Mouse (Mus musculus) hindbrain, embryonic 11.5 days (tissue): ENCODE data around the gene Ptch1. TPM values are rescaled to one million over a fixed set of nuclear protein-coding genes. Genes with fewer than 3 reads are reported as not detected.
A peak's percentile ranks its signal among the peaks of the same experiment; 100 is the strongest.

Source experiments
- ATAC-seq: fragments of 200-750 bp; cut with Nextera tagmentation; 2 replicates; pipeline ENCODE4 v1.8.0; 2017; ENCODE audit warnings: mild to moderate bottlenecking, moderate TSS enrichment, moderate library complexity; ENCODE audit not compliant: low FRiP score
- DNase-seq: peaks from one replicate; pipeline ENCODE4 v3.0.0-alpha.2; 2015; ENCODE audit warnings: low spot score
- H3K27ac ChIP-seq: fragments of 300-500 bp; sonication (generic); 2 replicates; pipeline ENCODE4 v1.5.1; 2014; ENCODE audit warnings: mild to moderate bottlenecking, low read depth, low read length
- H3K27me3 ChIP-seq: fragments of 300-500 bp; sonication (generic); 2 replicates; pipeline ENCODE4 v1.6.1; 2014; ENCODE audit warnings: mild to moderate bottlenecking, low read length, moderate library complexity, mixed read lengths; ENCODE audit not compliant: control insufficient read depth, insufficient read depth
- H3K36me3 ChIP-seq: fragments of 300-500 bp; sonication (generic); 2 replicates; pipeline ENCODE4 v1.6.1; 2014; ENCODE audit warnings: mild to moderate bottlenecking, low read length, moderate library complexity, mixed read lengths; ENCODE audit not compliant: control insufficient read depth, insufficient read depth
- H3K4me1 ChIP-seq: fragments of 300-500 bp; sonication (generic); replicated peaks from 2 replicates; pipeline ENCODE4 v1.6.1; 2014; ENCODE audit warnings: low read length, mixed read lengths; ENCODE audit not compliant: control insufficient read depth, insufficient read depth
- H3K4me2 ChIP-seq: fragments of 300-500 bp; sonication (generic); replicated peaks from 2 replicates; pipeline ENCODE4 v1.6.1; 2014; ENCODE audit warnings: mild to moderate bottlenecking, low read depth, low read length
- H3K4me3 ChIP-seq: fragments of 300-500 bp; sonication (generic); 2 replicates; pipeline ENCODE4 v1.5.1; 2014; ENCODE audit warnings: low read depth, low read length
- H3K9ac ChIP-seq: fragments of 300-500 bp; sonication (generic); 2 replicates; pipeline ENCODE4 v1.6.1; 2014; ENCODE audit warnings: low read depth, low read length
- H3K9me3 ChIP-seq: fragments of 300-500 bp; sonication (generic); 2 replicates; pipeline ENCODE4 v1.6.1; 2016; ENCODE audit warnings: low read length; ENCODE audit not compliant: control insufficient read depth
- WGBS: fragments of 180-500 bp; shearing (Covaris S2); extraction: QIAGEN DNeasy Blood & Tissue Kit; methylation state at CpG from one replicate; pipeline ENCODE4 v1.1.7; 2014; 5-methylcytosine and 5-hydroxymethylcytosine counted together
- polyA plus RNA-seq: library from polyadenylated mRNA; unstranded; fragments of >200 nt; fragmentation: Nextera tagmentation; extraction: Ambion mirVana; gene quantifications from 2 replicates; pipeline ENCODE4 v1.2.1, GENCODE M21; 2014

The Ptch1 gene
- polyA plus RNA-seq, 1 experiment from 2014 or later = 28.4 TPM

DNA sequence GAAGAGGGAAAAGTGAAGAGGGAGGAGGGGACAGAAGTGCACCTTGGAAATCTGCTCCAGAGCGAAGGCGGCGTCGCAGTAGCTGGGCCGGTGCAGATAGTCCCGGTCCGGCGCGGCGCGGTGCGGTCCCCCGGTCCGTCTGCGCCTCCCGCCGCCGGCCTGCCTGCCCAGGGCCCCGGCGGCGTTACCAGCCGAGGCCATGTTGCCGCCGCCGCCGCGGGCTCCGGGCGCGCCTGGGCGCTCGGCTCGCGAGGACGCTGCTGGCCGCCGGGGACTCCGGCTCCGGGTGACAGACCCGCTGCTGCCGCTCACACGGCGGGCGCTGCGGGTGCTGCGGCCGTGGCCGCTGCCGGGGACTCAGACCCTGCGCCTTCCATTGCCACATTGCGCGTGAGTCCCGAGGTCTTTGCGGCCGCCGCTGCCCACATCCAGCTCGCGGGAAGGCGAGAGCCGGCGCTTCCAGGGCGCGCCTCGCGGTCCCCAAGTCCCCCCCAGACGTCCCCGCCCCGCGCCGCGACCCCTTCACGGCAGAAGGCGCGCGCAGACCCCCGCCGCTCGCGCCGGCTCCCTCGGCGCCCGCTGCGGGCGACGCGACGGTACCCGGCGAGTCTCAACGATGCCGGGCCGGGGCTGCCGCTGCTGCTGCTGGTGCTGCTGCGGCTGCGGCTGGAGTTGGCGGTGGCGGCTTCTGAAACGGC lies 7.9 kb downstream of the Ptch1 start:
- peaks cover 18% of the 10 kb centered on the region for H3K27me3 ChIP-seq
- H3K9me3 ChIP-seq = no peaks in the 10 kb centered on the region
- peaks cover 5% of the 10 kb centered on the region for H3K4me1 ChIP-seq
- peak overlapping the region; percentile 99 for H3K27ac ChIP-seq
- H3K36me3 ChIP-seq = no peaks in the 10 kb centered on the region
- H3K9ac ChIP-seq = peak overlapping the region; percentile 98
- under 1% methylated on average over 75 of the region's 99 CpGs for WGBS
- DNase-seq = peak; percentile 67
- peak overlapping the region; percentile 97 for H3K4me3 ChIP-seq
- peak overlapping the region; percentile 97 for H3K4me2 ChIP-seq
- ATAC-seq = no peak

DNA sequence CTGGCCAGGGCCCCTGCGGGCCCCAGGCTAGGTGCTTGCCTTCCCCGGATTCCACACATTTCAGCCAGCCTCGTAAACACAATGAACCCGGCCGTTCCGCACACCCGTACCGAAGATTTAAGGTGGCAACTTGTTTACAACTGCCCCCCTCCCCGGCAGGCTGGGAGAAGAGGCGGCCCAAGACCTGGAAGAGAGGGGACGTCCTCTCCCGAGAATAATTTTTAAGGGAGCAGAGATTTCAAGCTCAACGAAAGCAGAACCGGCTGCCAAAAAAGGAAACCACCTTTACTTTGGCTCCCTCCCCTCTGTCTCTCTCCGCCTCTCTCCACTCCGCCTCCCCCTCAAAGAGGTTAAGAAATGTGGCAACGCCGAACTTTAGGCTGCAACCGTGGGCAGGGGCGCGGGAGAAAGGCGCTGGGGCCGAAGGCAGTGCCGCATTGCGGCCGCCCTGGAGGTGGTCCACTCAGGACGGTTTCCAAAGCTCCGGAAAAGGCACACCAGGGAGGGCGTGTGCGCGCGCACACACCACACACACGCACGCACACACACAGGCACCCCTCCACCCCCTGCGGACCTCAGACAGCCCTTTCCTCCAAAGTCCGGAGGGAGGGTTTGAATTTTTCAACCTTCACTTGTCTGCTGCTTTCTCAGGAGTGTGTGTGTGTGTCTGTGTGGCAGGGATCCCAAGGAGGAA lies 8.6 kb downstream of the Ptch1 start:
- under 1% methylated on average over 36 of the region's 36 CpGs for WGBS
- no peaks in the 10 kb centered on the region for H3K36me3 ChIP-seq
- H3K9me3 ChIP-seq = no peaks in the 10 kb centered on the region
- DNase-seq (peak; percentile 82), ATAC-seq (no peak)
- H3K4me1 ChIP-seq = peaks cover 5% of the 10 kb centered on the region
- H3K27me3 ChIP-seq = peaks cover 12% of the 10 kb centered on the region
- peak overlapping the region; percentile 99 for H3K27ac ChIP-seq
- H3K4me3 ChIP-seq = peak overlapping the region; percentile 97
- peak overlapping the region; percentile 98 for H3K9ac ChIP-seq
- peak overlapping the region; percentile 97 for H3K4me2 ChIP-seq

DNA sequence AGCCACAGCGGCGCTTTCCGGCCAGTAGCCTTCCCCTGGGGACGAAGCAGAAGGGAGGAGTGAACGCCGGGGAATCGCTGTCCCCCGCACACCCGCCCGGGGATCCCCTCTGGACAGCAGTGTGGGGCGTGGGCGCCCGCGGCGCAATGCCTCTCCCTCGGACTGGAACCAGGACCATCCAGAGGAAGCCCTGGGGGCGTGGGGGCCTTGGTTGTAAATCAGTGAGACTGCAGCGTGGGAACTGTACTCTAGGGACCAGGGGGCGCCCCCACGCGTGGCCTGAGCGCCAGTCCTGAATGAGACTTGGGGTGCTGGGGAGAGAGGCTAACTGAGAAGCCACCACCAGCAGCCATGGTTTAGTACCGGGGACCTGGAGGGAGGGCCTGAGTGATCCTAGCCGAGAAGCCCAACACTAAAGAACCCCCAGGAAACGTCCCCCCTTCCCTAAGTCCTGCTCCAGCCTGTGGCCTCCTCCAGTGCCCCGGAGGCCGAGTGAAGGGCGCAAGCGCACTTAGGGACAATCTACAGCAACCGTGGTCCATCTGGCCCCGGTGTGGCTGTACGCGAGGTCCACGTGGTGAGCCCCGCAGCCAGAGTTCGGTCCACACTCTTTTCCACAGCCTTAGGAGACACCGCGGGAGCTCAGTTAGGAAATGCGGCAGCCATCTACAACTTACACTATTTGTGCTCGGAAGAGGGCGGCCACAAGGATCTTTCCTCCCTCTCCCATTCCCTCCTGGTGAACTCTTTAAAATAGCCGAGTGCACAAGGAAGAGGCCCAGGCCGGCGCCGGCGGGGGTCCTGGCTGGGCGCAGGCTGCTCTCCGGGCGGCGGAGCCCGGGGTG lies 9.4 kb downstream of the Ptch1 start:
- WGBS = under 1% methylated on average over 49 of the region's 51 CpGs
- ATAC-seq (no peak), DNase-seq (peak; percentile 67)
- H3K27ac ChIP-seq = peak overlapping the region; percentile 99
- H3K4me1 ChIP-seq = peaks cover 9% of the 10 kb centered on the region
- H3K4me3 ChIP-seq = peak overlapping the region; percentile 97
- H3K4me2 ChIP-seq = peak overlapping the region; percentile 97
- H3K9ac ChIP-seq = peak overlapping the region; percentile 98
- peaks cover 5% of the 10 kb centered on the region; the same call in 1 of the 2 replicates for H3K27me3 ChIP-seq
- H3K36me3 ChIP-seq = no peaks in the 10 kb centered on the region
- no peaks in the 10 kb centered on the region for H3K9me3 ChIP-seq

DNA sequence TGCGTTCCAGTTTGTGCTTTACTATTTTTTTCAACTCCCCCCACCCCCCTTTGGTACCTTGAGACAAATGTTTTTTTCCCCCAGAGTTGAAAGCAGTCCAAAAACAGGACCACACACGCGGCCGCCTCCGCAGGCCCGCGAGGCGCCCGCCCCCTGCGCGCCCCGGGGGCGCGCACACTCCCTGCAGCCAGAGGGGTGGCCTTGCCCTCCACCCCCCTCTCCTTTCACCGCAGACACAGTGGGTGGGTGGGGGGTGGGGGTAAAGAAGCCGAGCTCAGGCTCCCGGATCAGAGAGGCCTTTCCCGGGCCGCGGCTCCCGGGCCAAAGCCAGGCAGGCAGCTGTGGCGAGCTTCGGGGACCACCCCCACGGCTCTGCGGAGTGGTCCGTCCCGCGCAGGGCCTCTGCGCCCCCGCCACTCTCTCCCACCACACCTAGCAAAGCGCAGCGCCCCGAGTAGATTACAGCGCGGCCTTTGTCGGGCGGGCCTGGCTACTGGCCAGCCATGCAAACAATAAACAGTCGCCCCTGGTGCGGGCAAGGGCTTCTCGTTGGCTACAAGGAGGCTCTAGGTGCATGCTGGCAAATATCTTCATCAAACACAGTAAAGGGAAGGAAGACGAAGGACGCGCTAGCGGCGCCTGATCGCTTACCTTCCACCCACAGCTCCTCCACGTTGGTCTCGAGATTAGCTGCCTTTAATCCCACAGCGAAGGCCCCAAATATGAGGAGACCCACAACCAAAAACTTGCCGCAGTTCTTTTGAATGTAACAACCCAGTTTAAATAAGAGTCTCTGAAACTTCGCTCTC lies 10.2 kb downstream of the Ptch1 start:
- no peaks in the 10 kb centered on the region for H3K27me3 ChIP-seq
- ATAC-seq (peak; percentile 62), DNase-seq (peak; percentile 88)
- peaks cover 10% of the 10 kb centered on the region for H3K4me1 ChIP-seq
- no peaks in the 10 kb centered on the region for H3K36me3 ChIP-seq
- peak overlapping the region; percentile 97 for H3K4me3 ChIP-seq
- no peaks in the 10 kb centered on the region for H3K9me3 ChIP-seq
- WGBS = under 1% methylated on average over 51 of the region's 51 CpGs
- peak overlapping the region; percentile 98 for H3K9ac ChIP-seq
- peak overlapping the region; percentile 97 for H3K4me2 ChIP-seq
- peak overlapping the region; percentile 99 for H3K27ac ChIP-seq

DNA sequence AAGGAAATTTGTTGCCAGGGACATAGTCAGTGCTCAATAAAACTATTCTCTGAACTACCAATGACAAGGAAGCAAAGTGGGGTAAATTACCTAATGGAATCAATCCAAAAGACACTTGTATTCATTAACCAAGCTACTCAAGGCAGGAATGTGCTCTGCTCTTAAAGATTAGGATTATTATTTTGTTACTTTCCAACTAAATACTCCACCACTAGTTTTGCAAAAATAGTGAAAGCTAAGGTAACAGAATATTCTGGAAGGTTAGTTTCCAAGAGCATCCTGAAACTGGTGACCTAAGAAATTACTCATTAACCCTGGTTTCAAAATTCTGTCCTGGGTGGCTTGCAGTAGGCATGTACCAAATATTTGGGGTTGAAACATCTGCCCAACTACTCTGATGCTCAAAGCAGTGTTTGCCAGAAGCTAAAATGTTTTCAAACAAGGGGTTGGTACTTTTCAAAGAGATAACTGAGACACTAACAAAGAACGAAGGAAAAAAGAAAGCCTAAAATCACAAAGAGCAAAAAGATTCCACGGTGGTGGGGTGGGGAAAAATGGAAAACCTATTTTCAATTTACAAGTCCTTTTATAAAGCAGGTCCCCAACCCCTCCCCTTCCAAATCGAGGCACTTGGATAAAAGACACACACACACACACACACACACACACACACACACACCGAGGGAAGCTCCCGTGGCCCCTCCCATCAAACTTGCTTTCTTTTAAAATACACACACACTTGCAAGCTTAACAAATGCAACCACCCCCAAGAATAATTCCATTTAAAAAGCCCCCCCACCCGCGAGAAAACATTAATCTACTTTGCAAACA lies 11.0 kb downstream of the Ptch1 start:
- ATAC-seq (no peak), DNase-seq (no peak)
- Histone ChIP-seq H3K27me3 (no peaks in the 10 kb centered on the region), H3K27ac (peak overlapping the region; percentile 99; the same call in 1 of the 2 replicates), H3K9ac (peak overlapping the region; percentile 42), H3K4me1 (peaks cover 16% of the 10 kb centered on the region), H3K4me3 (peak overlapping the region; percentile 97), H3K4me2 (peak overlapping the region; percentile 97), H3K9me3 (no peaks in the 10 kb centered on the region), H3K36me3 (no peaks in the 10 kb centered on the region)
- 1% methylated on average over 7 of the region's 7 CpGs for WGBS

DNA sequence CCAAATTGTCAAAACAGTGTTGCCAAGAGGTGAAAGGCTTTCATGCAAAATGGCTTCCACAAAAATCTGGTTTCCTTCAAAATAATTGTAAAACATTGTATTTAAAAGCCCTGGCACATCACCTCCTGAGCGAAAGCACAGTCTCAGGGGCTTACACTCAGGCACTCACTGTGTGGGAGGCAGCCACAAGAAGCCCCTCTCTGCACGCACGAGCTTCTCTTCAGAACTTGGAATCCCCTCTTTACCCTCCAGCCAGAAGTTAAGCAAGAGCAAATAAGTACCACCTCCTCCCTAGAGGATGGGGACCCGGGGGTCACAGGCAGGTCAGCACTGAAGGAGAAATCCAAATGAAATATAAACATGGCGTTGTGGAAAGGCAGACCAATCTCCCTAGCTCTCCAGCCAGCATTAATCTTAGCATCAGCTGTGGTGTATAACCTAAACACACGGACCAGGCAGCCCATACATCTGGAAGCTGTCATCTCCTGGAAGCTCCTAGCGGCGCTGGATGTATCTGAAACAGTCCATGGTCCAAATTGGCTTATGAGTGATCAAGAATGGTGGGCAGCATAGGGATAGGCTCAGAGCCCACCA lies 15.0 kb downstream of the Ptch1 start:
- Histone ChIP-seq H3K9me3 (no peaks in the 10 kb centered on the region), H3K4me3 (peak overlapping the region; percentile 12), H3K36me3 (no peaks in the 10 kb centered on the region), H3K27me3 (no peaks in the 10 kb centered on the region), H3K27ac (peak overlapping the region; percentile 49; the same call in 1 of the 2 replicates), H3K4me1 (peaks cover 22% of the 10 kb centered on the region), H3K9ac (peak overlapping the region; percentile 11; the same call in 1 of the 2 replicates), H3K4me2 (peak overlapping the region; percentile 21)
- ATAC-seq (no peak), DNase-seq (no peak)
- 32% methylated on average over 8 of the region's 8 CpGs for WGBS

DNA sequence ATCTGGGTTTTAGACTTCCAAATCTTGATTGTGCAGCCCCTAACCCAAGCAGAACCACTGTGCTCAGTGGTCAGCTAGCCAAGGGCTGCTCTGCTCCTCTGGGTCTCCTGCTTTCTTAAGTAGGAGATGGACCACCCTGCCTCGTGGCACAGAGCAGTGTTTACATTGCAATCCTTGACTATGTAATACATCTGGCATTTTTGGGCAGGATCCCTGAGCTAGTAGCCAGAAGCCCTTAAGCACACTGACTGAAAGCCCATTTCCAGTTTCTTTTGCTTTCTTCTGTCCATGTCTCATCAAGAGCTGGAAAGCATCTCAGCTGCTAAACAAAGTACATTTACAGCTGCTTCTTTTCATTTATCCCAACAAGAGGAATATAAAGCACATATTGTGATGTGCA lies 17.0 kb downstream of the Ptch1 start:
- peak overlapping the region; percentile 65; the same call in 1 of the 2 replicates for H3K27ac ChIP-seq
- H3K4me3 ChIP-seq = no peak overlapping the region
- DNase-seq = no peak

More for the DNA sequence above, 17.0 kb downstream of the Ptch1 start:
- no peak overlapping the region for H3K9ac ChIP-seq
- no peaks in the 10 kb centered on the region for H3K27me3 ChIP-seq
- no peak for ATAC-seq
- H3K9me3 ChIP-seq = no peaks in the 10 kb centered on the region
- H3K4me1 ChIP-seq = peaks cover 30% of the 10 kb centered on the region
- H3K36me3 ChIP-seq = no peaks in the 10 kb centered on the region
- 40% methylated on average over 1 of the region's 1 CpGs for WGBS
- 0 out of 2 replicates have a peak overlapping the region, but pooled peaks have one; percentile 11 for H3K4me2 ChIP-seq
